Mouse (Mus musculus) thymus, postnatal 14 days (tissue): ENCODE results near the gene Cxcl9.

ENCODE experiments used
- DNase-seq: peaks from one replicate; pipeline ENCODE4 v3.0.0; 2021

Cxcl9 gene

GRCm38 (mm10) chr5:92277437-92278394 is 50.2 kb downstream of the Cxcl9 start, which contains the start of gene Naaa:
Gene Naaa, minus strand, starts transcription at chr5:92278170.
- peak; percentile 81 for DNase-seq
